Mouse (Mus musculus) midbrain, postnatal 0 days (tissue): Measurements from ENCODE around the gene Gstk1. TPM values are rescaled to one million over a fixed set of nuclear protein-coding genes. Genes with fewer than 3 reads are reported as not detected.

Source experiments
- ATAC-seq: fragments of 200-750 bp; cut with Nextera tagmentation; 2 replicates; pipeline ENCODE4 v1.8.0; 2017; ENCODE audit warnings: moderate number of reproducible peaks, mild to moderate bottlenecking, moderate TSS enrichment, moderate library complexity; ENCODE audit not compliant: low FRiP score
- DNase-seq: peaks from one replicate; pipeline ENCODE4 v3.0.0-alpha.2; 2015; ENCODE audit warnings: low spot score
- H3K27ac ChIP-seq: fragments of 300-500 bp; sonication (generic); 2 replicates; pipeline ENCODE4 v1.5.1; 2014; ENCODE audit warnings: low read depth, mild to moderate bottlenecking, low read length, mixed read lengths
- H3K27me3 ChIP-seq: fragments of 300-500 bp; sonication (generic); 2 replicates; pipeline ENCODE4 v1.6.1; 2014; ENCODE audit warnings: low read length, control low read depth, mixed read lengths; ENCODE audit not compliant: insufficient read depth
- H3K36me3 ChIP-seq: fragments of 300-500 bp; sonication (generic); 2 replicates; pipeline ENCODE4 v1.6.1; 2014; ENCODE audit warnings: low read length, control low read depth, mixed read lengths; ENCODE audit not compliant: insufficient read depth
- H3K4me1 ChIP-seq: fragments of 300-500 bp; sonication (generic); 2 replicates; pipeline ENCODE4 v1.6.1; 2014; ENCODE audit warnings: mild to moderate bottlenecking, control low read depth, antibody characterized with exemption, low read length, mixed read lengths; ENCODE audit not compliant: insufficient read depth
- H3K4me2 ChIP-seq: fragments of 300-500 bp; sonication (generic); 2 replicates; pipeline ENCODE4 v1.6.1; 2014; ENCODE audit warnings: low read depth, mild to moderate bottlenecking, low read length, mixed read lengths; ENCODE audit not compliant: poor library complexity, severe bottlenecking
- H3K4me3 ChIP-seq: fragments of 300-500 bp; sonication (generic); 2 replicates; pipeline ENCODE4 v1.5.1; 2014; ENCODE audit warnings: low read depth, mild to moderate bottlenecking, low read length, moderate library complexity
- H3K9ac ChIP-seq: fragments of 300-500 bp; sonication (generic); replicated peaks from 2 replicates; pipeline ENCODE4 v1.6.1; 2014; ENCODE audit warnings: mild to moderate bottlenecking, low read length, moderate library complexity, mixed read lengths; ENCODE audit not compliant: poor library complexity, severe bottlenecking
- H3K9me3 ChIP-seq: fragments of 300-500 bp; sonication (generic); 2 replicates; pipeline ENCODE4 v1.6.1; 2016; ENCODE audit warnings: low read length, control low read depth
- CTCF ChIP-seq: IDR thresholded peaks from 2 replicates; pipeline ENCODE4 v1.5.1; 2016; ENCODE audit warnings: antibody characterized with exemption, mild to moderate bottlenecking
- WGBS: fragments of 180-500 bp; shearing (Covaris S2); extraction: QIAGEN DNeasy Blood & Tissue Kit; methylation state at CpG from one replicate; pipeline ENCODE4 v1.1.7; 2014; 5-methylcytosine and 5-hydroxymethylcytosine counted together
- polyA plus RNA-seq: library from polyadenylated mRNA; unstranded; fragments of >200 nt; fragmentation: Nextera tagmentation; extraction: Ambion mirVana; gene quantifications from 2 replicates; pipeline ENCODE4 v1.2.1, GENCODE M21; 2015
- total RNA-seq: library from RNA; depleted of rRNA; stranded (reverse); fragments of >200 nt; gene quantifications from 2 replicates; pipeline ENCODE4 v1.2.3, GENCODE M21; 2014

Gene Gstk1
- total and polyA plus RNA-seq, 2 experiments from 2014 or later: 9.0 to 10.4 TPM

DNA sequence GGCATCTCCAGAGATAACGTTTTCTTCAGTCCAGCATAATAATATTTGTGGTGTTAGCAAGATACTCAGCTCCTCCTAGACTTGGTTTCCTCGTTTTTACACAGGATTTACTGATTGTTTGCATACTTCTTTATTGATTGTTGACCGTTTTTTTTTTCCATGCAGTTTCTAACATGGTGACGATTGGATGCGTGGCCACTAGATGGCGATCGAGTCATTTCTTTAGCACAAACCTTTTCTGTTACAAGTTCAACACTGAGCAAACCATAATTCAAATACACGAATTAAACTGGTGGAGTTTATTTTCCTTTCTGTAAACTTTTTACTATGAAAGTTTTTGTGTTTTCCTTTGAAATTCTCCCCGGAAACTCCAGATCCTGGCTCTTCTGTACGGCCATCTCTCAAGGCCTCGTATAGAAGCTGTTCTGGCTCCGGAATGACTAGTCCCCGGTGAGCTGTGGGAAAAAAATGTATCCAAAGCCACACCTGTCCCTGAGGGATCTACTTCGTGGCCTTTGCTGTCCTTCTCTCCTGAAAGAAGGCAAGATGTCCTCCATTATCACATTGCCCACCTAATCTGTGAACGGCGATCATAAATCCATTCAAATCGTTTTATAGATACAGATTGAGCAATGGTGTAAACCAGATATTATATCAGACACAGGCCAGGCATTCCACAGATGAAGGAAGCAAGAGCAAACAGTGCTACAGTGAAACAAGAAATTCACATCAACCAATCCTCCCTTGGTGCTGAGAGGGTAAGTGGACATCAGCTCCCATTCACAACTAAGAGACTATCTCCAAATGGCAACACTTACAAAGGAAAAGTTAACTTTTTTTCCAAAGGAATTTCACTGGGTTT lies 18.3 kb upstream of the Gstk1 start:
- WGBS: 33% methylated on average over 17 of the region's 17 CpGs
- ATAC-seq: no peak
- peak; percentile 87 for TF ChIP-seq CTCF
- H3K36me3 ChIP-seq: no peaks in the 10 kb centered on the region
- H3K9me3 ChIP-seq: no peaks in the 10 kb centered on the region
- H3K27ac ChIP-seq: no peak overlapping the region
- H3K4me2 ChIP-seq: no peak overlapping the region
- no peaks in the 10 kb centered on the region for H3K27me3 ChIP-seq
- H3K4me3 ChIP-seq: no peak overlapping the region
- peak; percentile 78 for DNase-seq
- no peak overlapping the region for H3K9ac ChIP-seq
- H3K4me1 ChIP-seq: no peaks in the 10 kb centered on the region

DNA sequence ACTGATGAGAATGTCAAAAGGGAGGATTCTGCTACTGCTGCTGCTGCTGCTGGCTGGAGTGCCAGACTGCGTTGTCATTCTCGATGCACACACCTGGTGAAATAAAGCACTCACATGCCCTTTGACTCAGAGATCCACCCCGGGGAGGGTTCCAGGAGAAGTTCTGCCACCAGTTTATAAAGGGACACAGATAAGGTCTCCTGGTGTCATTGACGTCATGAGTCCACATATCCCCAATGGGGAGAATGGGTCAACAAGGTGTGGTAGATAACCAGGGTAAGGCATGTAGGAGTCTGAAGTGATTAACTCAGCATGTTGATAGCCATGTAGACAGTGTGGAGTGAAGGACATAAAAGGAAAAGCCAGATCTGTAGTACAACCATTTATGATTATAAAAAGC lies 16.1 kb upstream of the Gstk1 start:
- DNase-seq (no peak), ATAC-seq (no peak)
- H3K9me3 ChIP-seq: no peaks in the 10 kb centered on the region
- H3K4me1 ChIP-seq: no peaks in the 10 kb centered on the region
- H3K4me2 ChIP-seq: no peak overlapping the region
- 82% methylated on average over 4 of the region's 4 CpGs for WGBS
- no peak for TF ChIP-seq CTCF
- H3K27ac ChIP-seq: no peak overlapping the region
- no peaks in the 10 kb centered on the region for H3K36me3 ChIP-seq
- no peak overlapping the region for H3K4me3 ChIP-seq
- no peaks in the 10 kb centered on the region for H3K27me3 ChIP-seq
- no peak overlapping the region for H3K9ac ChIP-seq

DNA sequence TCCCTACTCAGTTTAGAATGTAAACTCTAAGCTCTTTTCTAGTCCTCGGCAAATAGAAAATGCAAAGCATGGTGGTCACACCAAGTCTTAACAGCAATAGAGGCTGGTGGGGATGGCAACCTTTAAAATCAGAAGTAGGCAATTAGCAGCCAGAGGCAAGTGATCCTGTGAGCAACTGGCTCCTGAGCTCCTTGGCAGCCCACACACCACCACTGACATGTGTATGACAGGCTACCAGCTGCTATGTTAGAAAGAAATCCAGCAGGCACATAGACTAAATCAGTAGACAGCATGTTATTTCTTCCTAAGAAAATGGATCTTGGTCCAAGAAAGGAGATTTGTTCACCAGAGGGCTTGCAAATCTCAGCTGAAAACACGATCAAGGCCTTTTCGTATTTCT lies 14.5 kb upstream of the Gstk1 start:
- DNase-seq: no peak
- no peaks in the 10 kb centered on the region for H3K9me3 ChIP-seq
- no peaks in the 10 kb centered on the region for H3K4me1 ChIP-seq
- no peaks in the 10 kb centered on the region for H3K36me3 ChIP-seq
- no peak for TF ChIP-seq CTCF
- 83% methylated on average over 3 of the region's 3 CpGs for WGBS
- no peaks in the 10 kb centered on the region for H3K27me3 ChIP-seq
- H3K4me2 ChIP-seq: no peak overlapping the region
- no peak overlapping the region for H3K4me3 ChIP-seq
- no peak overlapping the region for H3K9ac ChIP-seq
- no peak overlapping the region for H3K27ac ChIP-seq
- ATAC-seq: no peak

DNA sequence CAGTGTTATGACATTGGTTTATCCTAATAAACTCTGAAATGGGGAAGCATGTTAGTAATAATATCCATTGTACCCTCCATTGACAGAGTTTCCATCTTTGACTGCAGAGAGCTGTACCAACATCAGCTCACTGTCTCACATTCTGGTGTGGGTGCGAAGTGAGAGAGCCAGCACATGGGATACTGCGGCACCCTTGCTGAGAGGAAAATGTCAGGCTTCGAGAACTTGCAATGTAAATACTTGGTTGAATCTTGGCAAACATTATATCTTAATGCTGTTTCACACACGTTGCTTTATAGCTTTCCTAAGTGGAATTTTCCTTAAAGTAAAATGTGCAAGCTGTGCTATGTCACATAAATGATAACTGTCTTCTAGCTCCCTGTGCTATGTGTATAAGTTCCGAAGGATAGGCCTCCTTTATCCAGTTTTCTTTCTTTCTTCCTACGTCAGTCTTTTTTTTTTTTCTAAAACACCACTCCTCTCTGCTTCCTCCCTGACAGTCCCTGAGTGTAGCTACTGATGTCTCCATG lies 8.4 kb upstream of the Gstk1 start:
- no peaks in the 10 kb centered on the region for H3K36me3 ChIP-seq
- no peak for TF ChIP-seq CTCF
- ATAC-seq (no peak), DNase-seq (no peak)
- H3K4me2 ChIP-seq: no peak overlapping the region
- no peaks in the 10 kb centered on the region for H3K27me3 ChIP-seq
- WGBS: 74% methylated on average over 6 of the region's 6 CpGs
- no peaks in the 10 kb centered on the region for H3K9me3 ChIP-seq
- no peak overlapping the region for H3K4me3 ChIP-seq
- H3K9ac ChIP-seq: no peak overlapping the region
- no peak overlapping the region for H3K27ac ChIP-seq
- H3K4me1 ChIP-seq: no peaks in the 10 kb centered on the region

DNA sequence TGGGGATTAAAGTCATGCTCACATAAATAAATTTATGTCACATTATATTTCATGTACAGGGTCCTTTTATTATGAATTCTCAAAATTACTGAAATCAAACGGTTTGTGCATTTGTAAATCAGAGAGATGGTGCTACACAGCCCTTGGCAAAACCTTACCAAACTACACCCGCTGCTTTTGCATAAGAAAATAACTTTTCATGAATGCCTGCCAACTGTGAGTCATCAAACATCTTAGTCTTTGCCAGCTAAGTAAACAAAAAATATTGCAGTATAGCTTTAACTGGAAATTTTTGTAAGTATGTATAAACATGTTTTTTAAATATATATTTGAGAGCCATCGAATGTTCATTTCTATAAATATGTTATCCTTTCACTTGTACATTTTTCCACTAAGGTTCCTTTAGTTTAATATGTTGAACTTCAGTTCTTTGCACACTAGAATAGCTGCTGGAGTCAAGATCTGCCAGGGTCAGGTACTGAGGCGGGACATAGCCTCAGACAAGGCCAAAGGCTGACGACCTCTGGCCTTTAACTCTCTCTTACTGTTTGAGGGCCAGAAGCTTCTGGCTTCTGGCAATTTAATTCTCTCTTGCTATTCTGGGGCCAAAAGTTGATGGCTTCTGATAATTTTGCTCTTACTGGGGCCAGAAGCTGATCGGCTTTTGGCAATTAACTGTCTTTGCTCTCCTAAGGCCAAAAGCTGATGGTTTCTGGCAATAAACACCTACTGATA lies 4.3 kb upstream of the Gstk1 start:
- no peak overlapping the region for H3K4me2 ChIP-seq
- no peak overlapping the region for H3K27ac ChIP-seq
- DNase-seq: no peak
- WGBS: 82% methylated on average over 6 of the region's 6 CpGs
- no peak for ATAC-seq
- no peak overlapping the region for H3K4me3 ChIP-seq
- TF ChIP-seq CTCF: no peak
- H3K36me3 ChIP-seq: no peaks in the 10 kb centered on the region
- no peaks in the 10 kb centered on the region for H3K27me3 ChIP-seq
- H3K9me3 ChIP-seq: no peaks in the 10 kb centered on the region
- H3K4me1 ChIP-seq: no peaks in the 10 kb centered on the region
- H3K9ac ChIP-seq: no peak overlapping the region

DNA sequence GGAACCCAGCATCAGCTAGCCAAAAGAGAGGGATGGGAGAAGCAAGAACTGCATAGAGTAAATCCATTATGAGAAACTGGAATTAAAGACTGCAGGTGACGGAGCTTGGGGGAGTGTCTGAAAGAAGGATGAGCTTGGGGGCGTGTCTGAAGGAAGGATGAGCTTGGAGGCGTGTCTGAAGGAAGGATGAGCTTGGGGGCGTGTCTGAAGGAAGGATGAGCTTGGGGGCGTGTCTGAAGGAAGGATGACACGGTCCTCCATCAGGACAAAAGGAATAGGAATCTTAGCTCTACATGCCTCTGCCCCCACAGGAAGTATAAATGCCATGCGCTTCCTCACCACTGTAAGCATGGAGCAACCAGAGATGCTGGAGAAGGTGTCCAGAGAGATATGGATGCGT lies 1.4 kb downstream of the Gstk1 start:
- 12% methylated on average over 8 of the region's 8 CpGs for WGBS

More for the DNA sequence above, 1.4 kb downstream of the Gstk1 start:
- Histone ChIP-seq H3K27me3 (no peaks in the 10 kb centered on the region), H3K27ac (no peak overlapping the region), H3K9ac (no peak overlapping the region), H3K4me2 (peak overlapping the region; percentile 31), H3K9me3 (no peaks in the 10 kb centered on the region), H3K36me3 (no peaks in the 10 kb centered on the region), H3K4me3 (0 out of 2 replicates have a peak overlapping the region, but pooled peaks have one; percentile 9), H3K4me1 (no peaks in the 10 kb centered on the region)
- TF ChIP-seq CTCF: no peak
- DNase-seq: peak; percentile 18
- no peak for ATAC-seq
